Mouse (Mus musculus) heart, adult 18-20 months (tissue): Measurements from ENCODE around the gene Cdip1. TPM values are rescaled to one million over a fixed set of nuclear protein-coding genes. Genes with fewer than 3 reads are reported as not detected.
A peak's percentile ranks its signal among the peaks of the same experiment; 100 is the strongest.
"Not testable (repeated sequence)": the region's sequence is repeated elsewhere in the genome, so short reads cannot be mapped to it uniquely, and the experiment has no call there.

Experiments
- DNase-seq, 2 experiments: peaks; one replicate each; pipeline ENCODE4 v3.0.0; 2021 to 2022; ENCODE audit warnings: mixed read lengths in 1 of 2
- long read RNA-seq, 2 experiments: library from polyadenylated mRNA; stranded (forward); transcript quantifications; one replicate each; pipeline ENCODE4 v2.0.0; 2021
- total RNA-seq, 2 experiments: library from RNA; stranded (reverse); gene quantifications; 2 replicates each; pipeline ENCODE4 v1.2.3; 2021

The Cdip1 gene
- total RNA-seq = 10 to 100 TPM; 60.1 to 68.1 TPM
- long read RNA-seq, experiment 1, transcript Cdip1-201 (6 exons, 3,953 nt) = major isoform, 73 of 104 reads
- long read RNA-seq, experiment 1, transcript Cdip1-203 (6 exons, 2,554 nt) = minor isoform, 10 of 104 reads
- long read RNA-seq, experiment 1, partial matches to known transcripts = 5 of 104 reads
- long read RNA-seq, experiment 1, other reads (novel, unspliced or antisense) = 16 of 104 reads
- long read RNA-seq, experiment 2, full-length matches to known transcripts = 25 of 34 reads
- long read RNA-seq, experiment 2, partial matches to known transcripts = 3 of 34 reads
- long read RNA-seq, experiment 2, other reads (novel, unspliced or antisense) = 6 of 34 reads

DNA sequence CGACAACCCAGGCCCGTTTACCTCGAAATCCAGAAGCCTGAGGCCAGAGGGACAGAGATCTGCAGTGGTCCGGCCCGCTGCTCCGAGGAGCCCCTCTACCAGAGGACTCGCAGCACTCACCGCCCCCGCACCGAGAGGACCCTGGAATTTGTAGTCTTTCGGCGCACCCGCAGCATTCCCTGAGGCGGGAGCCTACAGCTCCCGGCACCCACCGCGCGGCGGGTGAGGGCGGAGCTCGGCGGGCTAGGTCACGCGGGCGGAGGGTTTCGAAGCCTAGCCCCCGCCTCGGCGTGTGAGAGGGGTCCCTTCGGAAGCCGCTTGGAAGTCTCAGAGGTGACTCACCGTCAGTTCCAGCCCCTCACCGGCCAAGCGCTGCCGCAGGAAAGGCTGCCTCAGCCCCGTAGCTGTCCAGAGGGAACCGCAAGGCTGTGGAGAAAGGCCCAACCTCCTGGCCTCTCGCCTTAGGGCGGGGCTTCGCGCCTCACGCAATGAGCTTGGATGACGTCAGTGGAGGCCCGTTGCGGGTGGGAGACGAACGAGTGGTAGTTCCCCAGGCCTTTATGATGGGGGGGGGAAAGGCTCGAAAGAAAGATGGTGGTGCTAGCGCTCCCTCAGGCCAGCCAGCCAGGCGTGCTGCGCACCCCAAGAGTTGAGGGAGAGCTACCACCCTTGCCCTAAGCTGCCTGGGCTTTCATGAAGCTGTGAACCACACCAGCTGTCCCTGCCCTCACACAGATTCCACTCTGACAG is at the start of gene Cdip1:
Gene Cdip1, minus strand, starts transcription at position 483 of the 750 bp plus-strand sequence.
- peak; percentile 95 to 98 for DNase-seq

DNA sequence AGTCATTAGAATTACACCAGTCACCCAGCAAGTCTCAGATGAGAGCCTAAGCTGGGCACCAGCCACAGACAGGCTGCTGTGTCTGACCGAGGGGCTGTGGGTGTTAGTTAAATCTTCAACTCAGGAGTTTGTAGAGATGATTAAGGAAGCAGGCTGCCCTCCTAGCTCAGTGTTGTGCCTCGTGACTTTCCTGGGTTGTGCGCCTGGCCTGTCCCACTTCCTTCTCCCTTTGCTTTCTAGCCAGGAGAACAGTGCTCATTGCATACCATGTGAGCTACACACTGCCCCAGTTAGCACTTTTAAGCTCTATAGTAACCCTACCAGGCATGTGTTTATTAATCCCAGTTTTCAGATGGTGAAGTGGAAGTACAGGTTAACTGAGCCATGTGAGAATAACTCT is 49.5 kb upstream of the Cdip1 start:
- DNase-seq = peak in 1 of 2 experiments; percentile 33

DNA sequence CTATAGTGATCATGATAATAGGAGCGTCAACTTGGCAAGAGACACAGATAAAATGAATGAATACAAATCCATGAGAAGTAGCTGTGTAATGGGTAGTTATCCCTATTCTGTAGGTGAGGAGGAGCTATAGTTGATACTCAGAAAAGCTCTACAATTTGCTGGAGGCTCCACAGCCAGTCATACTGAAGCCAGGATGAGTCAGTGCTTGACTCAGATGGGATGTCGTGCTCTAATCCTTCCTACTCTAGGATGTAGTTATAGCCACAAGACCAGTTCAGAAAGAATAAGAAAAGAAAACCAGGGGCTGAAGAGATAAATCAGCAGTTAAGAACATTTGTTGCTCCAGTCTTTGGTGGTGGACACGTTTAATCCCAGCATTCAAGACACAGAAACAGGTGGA is 47.5 kb upstream of the Cdip1 start:
- no peak for DNase-seq

DNA sequence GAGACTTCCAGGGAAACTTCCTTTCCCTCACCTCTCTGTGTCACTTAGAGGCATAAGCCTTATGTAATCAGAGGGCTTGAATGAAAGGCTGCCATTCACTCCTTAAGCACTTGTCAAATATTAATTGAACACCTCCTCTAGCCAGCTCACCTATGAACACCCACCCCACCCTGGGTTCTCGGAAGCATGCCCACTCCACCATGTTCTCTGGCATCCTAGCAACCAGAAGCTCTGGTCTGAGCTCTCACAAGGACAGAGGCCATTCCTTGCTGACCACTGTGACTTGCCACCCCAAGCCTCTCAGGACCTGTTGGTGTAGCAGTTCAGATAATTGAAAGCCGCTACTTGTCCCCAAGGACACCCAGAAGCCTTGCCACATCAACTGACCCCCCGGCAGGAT is 45.1 kb upstream of the Cdip1 start, which contains the start of gene 4930562C15Rik:
Gene 4930562C15Rik, plus strand, starts transcription at position 226 of the 400 bp plus-strand sequence.
- DNase-seq = no peak

DNA sequence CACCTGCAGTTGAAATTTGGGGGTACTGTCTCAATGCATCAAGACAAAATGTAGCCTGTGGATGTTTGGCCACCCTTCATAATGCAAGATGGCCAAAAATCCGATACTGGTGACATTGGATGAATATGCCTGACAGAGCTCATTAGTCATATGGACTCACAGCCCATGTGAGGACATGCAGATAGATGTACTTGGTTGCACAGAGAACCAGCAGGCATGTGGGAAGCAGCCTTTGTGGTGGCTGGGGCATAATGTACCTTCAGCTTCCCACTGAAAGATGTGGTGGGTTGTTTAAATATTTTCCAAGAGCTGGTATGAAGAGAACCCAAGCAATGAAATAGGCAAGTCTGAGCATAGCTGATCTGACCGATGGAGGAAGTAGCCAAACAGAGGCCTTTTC is 43.8 kb upstream of the Cdip1 start:
- no peak for DNase-seq

DNA sequence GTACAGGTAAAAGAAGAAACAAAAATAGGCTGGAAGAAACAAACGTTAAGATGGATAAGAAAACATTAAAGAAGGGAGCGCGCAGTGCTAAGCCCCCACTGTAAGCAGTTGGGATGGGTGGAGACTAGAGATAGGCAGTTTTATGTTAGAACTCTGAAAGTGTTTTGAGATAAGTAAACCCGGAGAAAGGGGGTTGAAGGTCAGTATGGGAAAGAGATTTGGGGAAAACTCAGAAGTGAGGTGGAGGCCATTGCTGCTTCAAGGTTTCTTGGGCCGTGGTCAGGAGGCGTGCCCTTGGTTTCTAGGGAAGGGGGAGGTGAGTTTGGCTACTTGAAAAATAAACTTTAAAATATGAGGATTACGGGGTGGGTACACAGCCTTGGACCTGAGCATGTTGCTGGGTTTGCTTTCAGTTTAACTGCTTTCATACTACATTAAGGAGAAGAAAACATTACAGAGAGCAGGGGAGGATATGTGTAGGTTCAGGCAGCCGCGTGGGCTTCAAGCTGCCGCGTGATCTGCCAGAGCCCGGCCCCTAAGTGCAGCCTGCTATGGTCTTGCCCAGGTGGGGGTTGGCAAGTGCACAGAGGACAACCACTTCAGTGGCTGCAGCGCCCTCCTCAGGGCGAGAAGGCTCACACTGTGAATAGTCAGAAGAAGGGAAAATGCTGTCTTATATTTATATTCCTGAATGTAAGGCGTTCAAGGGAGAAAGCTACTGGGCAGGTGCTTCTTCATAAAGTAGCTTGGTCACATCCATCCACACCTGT is 41.7 kb upstream of the Cdip1 start:
- no peak for DNase-seq

DNA sequence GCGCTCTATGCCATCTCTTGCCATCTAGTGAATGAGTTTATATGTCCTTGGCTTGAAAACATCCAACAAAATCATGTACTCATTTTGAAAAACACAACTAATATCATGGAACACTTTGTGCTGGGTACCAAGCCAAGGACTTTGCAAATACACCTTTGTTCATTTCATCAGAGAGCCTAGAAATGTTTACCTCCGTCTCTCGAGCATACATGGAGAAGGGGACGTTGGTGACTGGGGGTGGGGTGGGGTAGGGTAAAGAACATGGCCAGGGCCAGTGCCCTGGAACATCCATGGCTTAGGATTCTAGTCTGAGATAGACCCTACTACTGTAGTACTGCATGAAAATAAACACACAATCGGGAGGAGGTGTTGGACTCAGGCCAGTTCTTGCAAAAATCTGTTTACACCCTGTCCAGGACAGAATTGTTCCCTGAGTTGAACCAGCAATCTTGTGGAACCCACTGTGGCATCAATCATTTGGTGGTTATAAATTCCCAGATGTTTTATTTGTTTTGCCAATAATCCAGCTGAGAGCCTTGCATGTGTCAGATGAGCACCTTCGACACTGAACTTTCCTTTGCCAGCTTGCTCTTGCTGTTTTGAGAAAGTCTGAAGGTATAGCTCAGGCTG is 39.3 kb upstream of the Cdip1 start:
- no peak for DNase-seq

DNA sequence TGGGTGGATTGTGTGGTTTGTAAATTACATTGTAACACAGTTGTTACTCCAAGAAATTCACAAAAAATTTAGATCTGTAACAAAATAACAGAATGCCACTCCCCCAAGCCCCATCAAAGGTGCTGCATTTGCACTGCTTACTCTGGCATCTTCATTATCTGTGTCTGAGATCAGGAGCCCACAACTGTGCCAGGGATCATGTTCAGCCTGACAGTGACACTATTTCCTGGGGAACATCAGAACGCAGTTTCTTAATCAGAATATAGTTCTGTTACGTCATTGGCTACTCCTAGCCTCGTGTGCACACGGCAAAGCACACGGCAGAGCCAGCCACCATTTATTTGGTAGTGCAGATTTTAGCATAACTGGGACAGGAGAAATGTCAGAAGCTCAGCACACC is 37.5 kb upstream of the Cdip1 start:
- DNase-seq = no peak

DNA sequence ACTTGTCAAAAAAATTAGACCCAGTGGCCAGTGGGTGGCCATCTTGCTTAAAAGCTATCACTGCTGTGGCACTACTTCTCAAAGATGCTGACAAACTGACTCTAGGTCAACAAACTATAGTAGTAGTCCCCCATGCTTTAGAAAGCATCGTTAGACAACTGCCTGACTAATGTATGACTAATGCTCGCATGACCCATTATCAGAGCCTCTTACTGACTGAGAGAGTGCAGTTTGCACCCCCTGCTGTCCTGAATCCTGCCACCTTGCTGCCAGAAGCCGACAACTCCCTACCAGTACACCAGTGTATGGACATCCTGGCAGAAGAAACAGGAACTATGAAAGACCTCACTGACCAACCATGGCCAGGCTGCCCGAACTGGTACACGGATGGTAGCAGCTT is 34.4 kb upstream of the Cdip1 start:
- not testable (repeated sequence) for DNase-seq

DNA sequence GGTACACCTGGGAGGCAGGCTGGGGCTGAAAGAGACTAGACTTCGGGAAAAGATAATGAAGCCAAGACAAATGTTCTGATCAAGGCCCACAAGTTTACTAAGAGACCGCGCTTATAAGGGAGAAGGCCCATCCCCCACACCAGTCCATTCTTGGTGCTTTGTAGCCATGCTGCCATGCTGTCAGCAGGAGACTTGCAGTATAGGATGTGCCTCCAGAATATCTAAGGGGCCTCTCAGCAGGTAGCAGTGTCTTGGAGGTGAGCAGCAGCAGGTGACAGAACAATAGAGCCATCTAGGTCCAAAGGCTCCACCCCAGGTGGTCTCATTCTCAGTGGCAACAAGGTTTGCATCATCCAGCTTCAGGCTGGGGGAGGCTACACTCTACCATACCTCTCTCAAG is 28.3 kb upstream of the Cdip1 start:
- no peak for DNase-seq

DNA sequence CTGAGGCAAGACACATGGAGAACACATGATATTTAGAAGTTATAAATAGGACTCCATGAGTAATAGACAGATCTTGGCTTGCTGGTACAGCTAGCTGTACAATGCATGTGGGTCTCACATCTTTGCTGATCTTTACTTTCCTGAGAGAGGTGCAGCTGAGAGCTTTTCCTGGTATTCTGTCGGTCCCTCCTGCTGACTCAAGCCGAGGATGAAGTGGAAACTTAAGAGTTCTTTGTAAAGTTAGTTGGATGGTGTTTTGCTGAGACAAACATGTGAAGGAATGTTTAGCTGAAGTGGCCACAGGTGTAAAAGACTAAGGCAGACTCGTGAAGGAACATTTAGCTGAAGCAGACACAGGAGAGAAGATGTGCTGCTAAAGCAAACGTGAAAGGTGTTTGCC is 6.5 kb upstream of the Cdip1 start:
- no peak for DNase-seq

DNA sequence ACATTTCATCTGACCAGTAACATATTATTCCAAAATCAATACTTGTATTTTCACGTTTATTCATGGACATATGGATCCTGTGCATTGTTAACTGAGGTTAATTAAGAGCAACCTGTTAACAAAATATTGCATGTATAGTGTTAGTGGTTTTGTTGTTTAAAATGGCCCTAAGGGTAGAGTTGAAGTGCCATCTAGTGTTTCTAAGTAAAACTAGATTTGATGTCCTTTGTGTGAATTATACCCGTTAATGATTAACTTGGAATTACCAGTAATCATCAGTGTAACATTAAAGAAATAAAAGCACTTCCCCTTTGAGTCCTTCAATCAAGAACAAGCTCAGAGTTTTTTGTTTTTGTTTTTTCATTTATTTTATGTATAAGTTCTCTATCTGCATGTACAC is 1.2 kb upstream of the Cdip1 start:
- peak in 1 of 2 experiments; percentile 7 for DNase-seq

DNA sequence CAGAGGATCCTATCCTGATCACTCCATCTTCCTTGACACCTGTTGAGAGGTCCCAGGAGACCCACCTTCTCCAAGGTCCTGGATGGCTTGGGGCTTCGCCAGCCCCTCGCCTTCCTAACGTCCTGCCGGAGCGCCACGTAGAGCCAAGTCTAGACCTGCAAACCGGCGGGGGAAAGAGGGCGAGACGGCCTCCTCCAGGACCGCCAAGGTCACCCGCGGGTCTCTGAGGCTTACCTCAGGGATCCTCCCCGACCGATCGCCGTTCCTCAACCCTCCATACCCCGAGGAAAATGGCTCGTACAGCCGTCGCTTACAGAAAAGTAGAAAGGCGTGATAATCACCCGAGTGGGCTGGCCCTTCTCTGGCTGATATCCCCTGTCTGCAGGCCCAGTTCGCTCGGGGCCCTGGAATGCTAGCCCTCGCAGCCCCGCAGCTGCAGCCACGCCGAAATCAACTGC is 752 bp downstream of the Cdip1 start:
- peak in 1 of 2 experiments; percentile 22 for DNase-seq

DNA sequence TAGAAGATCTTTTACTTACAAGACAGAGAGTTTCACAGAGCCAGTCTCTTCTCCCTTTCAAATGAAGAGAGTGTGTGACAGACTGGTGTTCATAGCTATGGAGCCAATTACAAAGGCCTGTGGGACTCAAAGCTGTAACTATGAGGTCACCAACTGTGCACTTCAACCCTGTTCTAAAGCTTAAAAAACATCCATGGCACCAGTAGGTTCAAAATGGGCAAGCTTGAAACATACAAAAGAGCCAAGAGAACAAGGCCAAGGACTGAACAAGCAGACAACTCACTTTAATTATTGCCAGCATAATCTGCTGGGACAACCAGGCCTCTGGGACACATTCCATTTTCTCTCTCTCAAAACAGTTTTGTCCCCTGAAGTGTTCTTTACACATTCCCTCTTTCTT is 1.9 kb downstream of the Cdip1 start:
- DNase-seq = peak in 1 of 2 experiments; percentile 4

DNA sequence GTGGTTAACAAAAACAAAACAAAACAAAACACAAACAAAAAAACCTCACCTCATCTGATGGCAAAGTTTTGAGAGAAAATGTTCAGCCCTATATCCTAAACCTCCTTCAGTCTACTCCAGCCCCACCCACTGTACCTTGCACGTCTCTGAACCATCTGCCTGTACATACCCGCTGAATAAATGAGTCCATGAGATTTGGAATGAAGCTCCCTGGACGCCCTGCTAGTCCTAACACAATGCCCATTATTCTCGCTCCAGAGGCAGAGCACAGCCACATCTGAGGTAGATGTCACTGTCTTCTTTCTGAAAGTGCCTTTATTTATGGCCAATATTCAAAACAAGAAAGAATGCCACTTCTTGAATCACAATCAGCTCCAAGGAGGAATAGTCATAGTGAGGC is 4.4 kb downstream of the Cdip1 start:
- peak in 1 of 2 experiments; percentile 6 for DNase-seq

DNA sequence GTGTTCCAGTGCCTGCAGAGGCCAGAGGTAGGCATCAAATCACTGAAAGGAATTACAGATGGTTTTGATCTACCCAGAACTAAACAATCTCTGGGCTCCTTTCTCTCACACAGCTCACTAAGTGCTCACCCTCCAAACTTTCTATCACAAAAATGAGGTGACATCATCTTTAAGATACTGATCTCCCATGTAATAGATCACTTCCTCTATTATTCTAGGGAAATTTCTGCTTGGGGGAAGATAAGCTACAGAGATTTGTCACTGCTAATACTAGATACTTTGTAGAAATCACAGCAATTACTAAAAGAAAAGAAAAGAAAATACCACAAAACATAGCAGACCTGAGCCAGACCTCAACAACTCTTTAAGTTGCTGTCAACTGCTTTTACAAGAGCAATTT is 7.6 kb downstream of the Cdip1 start:
- DNase-seq = no peak

DNA sequence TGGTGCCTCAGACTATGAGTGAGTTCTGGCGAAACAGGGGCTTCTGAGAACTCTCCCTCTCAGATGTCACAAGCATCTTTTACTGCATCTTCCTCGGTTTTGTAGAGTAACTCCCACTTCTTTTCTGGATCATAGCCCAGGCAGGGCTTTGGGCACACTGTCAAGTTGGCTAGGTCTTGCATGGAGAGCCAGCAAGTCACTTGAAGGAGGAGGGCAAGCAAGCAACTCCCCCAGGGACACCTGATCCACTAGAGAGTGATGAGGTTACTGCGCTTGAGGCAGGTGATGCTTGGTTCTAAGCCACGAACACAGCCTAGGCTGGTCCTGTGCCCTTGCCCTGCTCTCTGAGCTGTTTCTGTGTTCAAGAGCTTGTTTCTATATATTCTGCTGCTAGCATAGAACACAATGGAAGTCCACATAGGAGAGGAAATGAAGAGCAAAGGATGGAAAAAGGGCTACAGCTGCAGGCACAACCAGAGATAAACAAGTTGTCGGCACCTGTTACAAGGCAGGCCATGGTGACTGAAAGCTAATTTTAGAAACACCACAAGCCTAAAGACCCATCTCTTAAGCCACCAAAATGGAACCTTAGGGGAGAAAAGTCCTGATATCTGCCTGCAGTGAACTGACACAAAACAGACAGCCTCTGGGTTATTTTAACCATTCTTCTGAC is 8.4 kb downstream of the Cdip1 start:
- peak; percentile 75 to 80 for DNase-seq

DNA sequence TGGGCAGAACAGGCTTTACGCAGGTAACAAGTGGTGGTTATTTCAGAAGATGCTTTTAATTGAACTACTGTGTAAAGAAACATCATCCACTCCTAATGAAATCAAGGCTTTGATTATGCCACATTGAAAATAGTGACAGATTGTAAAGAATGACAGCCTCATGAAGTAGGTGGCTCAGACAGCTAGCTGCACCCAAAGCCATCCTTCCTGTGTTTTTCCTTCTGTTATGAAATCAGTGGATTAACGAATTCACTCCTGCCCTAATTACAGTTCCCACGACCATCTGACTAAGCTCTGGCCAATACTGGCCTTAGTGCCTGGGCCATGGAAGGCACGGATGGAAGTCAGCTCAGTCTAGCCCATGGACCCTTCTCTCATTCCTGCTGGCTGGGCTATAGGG is 11.2 kb downstream of the Cdip1 start:
- no peak for DNase-seq

DNA sequence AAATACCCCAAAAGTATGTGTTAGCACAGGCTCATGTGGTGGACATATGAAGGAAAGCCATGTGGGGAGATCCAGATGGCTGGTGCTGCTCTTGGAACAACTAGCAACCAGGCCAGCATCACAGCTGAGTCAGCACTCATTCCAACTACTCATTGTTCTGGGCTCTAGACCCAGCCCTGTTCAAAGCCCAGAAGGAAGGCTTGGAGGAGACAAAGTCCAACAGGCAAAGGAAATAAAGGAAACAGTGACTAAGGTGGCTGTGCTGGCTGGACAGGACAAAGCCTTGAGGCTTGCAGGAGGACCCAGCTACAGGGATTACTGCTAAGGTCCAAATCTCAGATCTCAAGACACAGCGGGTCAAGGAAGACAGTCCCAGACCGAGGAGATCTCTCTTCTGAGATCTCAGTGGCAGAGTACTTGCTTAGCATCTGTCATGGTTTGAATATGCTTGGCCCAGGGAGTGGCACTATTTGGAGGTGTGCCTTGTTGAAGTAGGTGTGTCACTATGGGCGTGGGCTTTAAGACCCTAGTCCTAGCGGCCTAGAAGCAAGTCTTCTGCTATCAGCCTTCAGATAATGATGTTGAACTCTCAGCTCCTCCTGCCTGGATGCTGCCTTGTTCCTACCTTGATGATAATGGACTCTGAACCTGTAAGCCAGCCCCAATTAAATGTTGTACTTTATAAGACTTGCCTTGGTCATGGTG is 12.0 kb downstream of the Cdip1 start:
- DNase-seq = no peak

DNA sequence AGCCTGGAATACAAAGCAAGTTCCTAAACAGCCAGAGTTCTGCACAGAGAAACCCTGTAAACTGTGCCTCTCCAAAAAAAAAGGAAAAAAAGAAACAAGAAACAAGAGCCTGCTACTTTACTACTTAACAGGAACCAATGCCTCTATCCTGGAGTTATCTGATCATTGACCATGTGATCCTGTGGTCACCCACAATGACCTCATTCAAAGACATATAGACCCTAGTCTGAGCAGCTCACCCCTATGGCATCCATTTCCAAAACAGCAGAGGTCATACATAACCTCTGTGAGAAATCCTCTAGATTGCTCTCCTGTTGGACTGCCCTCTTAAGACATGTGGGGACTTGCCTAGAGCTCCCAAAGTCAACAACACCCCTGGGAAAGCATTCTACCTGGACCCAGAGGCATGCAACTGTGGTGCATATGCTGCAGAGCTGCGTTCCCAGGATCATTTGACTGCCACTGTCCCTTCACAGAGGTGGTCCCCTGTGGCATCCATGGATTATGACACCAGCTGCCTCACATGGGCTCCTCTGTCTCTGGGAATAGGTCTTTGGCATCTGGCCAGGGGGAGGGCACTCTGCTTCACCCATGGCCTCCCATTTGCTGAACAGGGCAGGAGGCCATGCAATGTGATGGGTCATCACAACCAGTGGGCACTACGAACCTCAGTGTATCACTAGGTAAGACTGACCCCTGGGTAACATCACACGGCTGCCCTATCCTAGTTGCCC is 12.8 kb downstream of the Cdip1 start:
- no peak for DNase-seq
